Mouse (Mus musculus) heart, adult 2 months (tissue): ENCODE data around the gene Dnah8. TPM values are rescaled to one million over a fixed set of nuclear protein-coding genes. Genes with fewer than 3 reads are reported as not detected.

Experiments used
- DNase-seq, 2 experiments: peaks; one replicate each; pipeline ENCODE4 v3.0.0; 2021
- H3K27ac ChIP-seq: fragments of 200-600 bp; 2 replicates; pipeline ENCODE4 v1.8.1; 2022
- H3K27me3 ChIP-seq: fragments of 200-500 bp; 2 replicates; pipeline ENCODE4 v1.6.1; 2012; ENCODE audit warnings: mild to moderate bottlenecking, low read length, inconsistent platforms, mixed read lengths; ENCODE audit not compliant: control insufficient read depth, insufficient read depth
- H3K36me3 ChIP-seq: fragments of 200-500 bp; 2 replicates; pipeline ENCODE4 v1.6.1; 2012; ENCODE audit warnings: low read length, inconsistent platforms; ENCODE audit not compliant: control insufficient read depth, insufficient read depth
- H3K4me1 ChIP-seq: fragments of 200-500 bp; 2 replicates; pipeline ENCODE4 v1.6.1; 2011; ENCODE audit warnings: low read length; ENCODE audit not compliant: control insufficient read depth, insufficient read depth
- H3K4me3 ChIP-seq: fragments of 200-600 bp; 2 replicates; pipeline ENCODE4 v1.8.1; 2022
- H3K79me2 ChIP-seq: fragments of 200-500 bp; replicated peaks from 2 replicates; pipeline ENCODE4 v1.6.1; 2012; ENCODE audit warnings: mild to moderate bottlenecking, inconsistent platforms, low read length, moderate library complexity, mixed read lengths; ENCODE audit not compliant: control insufficient read depth, insufficient read depth
- H3K9ac ChIP-seq: fragments of 200-500 bp; 2 replicates; pipeline ENCODE4 v1.6.1; 2012; ENCODE audit warnings: low read depth, mild to moderate bottlenecking, control low read depth, inconsistent platforms, low read length, mixed read lengths
- CTCF ChIP-seq: fragments of 200-600 bp; IDR thresholded peaks from 2 replicates; pipeline ENCODE4 v1.8.1; 2022; ENCODE audit warnings: antibody characterized with exemption, mild to moderate bottlenecking, moderate library complexity
- EP300 ChIP-seq: fragments of 200-500 bp; IDR thresholded peaks from 2 replicates; pipeline ENCODE4 v1.6.1; 2011; ENCODE audit warnings: low read depth, low read length, control low read depth; ENCODE audit not compliant: insufficient read depth
- POLR2A ChIP-seq: fragments of 200-500 bp; IDR thresholded peaks from 2 replicates; pipeline ENCODE4 v1.6.1; 2011; ENCODE audit warnings: mild to moderate bottlenecking, low read depth, low read length, control low read depth; ENCODE audit not compliant: insufficient read depth
- WGBS: fragments of 180-500 bp; shearing (Covaris S2); methylation state at CpG from one replicate; pipeline ENCODE4 v1.1.7; 2018; 5-methylcytosine and 5-hydroxymethylcytosine counted together
- intact Hi-C: fragments of 180-260 bp; cut with DNase I; formaldehyde crosslinking; loops from one replicate; pipeline ENCODE4 v1.15.1; 2025
- polyA plus RNA-seq: library from polyadenylated mRNA; depleted of rRNA; stranded (reverse); fragments of >200 nt; gene quantifications from 2 replicates; pipeline ENCODE4 v1.2.3, GENCODE M21; 2012
- total RNA-seq, 2 experiments: library from RNA; stranded (reverse); gene quantifications; 2 replicates each; pipeline ENCODE4 v1.2.3; 2021

Dnah8 gene
- total and polyA plus RNA-seq, 3 experiments: 0.45 to 1.2 (median 0.97) TPM

DNA sequence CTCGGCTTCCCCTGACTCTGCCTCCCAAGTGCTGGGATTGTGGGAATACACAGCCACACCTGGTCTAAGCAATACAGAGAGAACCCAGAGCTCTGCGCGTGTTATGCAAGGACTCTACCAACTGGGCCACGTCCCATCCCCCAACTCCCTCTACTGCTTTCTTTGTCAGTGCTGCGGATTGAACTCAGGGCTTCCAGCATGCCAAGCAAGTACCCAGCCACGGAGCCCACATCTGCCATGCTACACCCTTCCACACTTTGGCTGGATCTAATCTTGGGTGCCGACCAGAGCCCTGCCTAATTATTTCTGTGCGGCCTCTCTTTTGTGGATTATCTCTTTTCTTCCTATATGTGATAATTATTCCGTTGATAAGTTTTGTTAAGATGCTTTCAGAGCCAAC, 215.9 kb downstream of the Dnah8 start:
- 75% methylated on average over 9 of the region's 9 CpGs for WGBS
- TF ChIP-seq POLR2A: no peak
- TF ChIP-seq EP300: no peak
- no peak overlapping the region for H3K9ac ChIP-seq
- no peaks in the 10 kb centered on the region for H3K4me1 ChIP-seq
- H3K36me3 ChIP-seq: no peaks in the 10 kb centered on the region
- DNase-seq: no peak
- no peak overlapping the region for H3K27ac ChIP-seq
- H3K27me3 ChIP-seq: no peaks in the 10 kb centered on the region
- no peaks in the 10 kb centered on the region for H3K79me2 ChIP-seq
- intact Hi-C loops: no loop called here
- no peak overlapping the region for H3K4me3 ChIP-seq

DNA sequence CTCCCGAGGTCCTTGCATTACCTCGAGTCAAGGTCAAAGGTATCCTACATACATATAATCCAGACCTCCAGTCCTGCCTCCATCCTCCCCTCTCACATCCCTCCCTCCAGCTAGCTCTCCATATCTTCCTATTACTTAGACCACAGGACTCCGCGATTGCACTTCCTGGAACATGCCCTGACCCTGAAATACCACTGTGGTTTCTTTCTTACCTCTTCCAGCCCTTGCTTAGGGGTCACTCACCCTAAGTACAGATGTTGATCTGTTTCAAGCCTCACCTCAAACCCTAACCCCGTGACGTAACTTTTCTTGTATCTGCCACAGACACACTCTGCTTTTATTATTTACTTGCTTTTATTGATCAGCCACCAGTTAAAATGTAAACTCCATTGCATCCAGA, 218.2 kb downstream of the Dnah8 start:
- TF ChIP-seq CTCF (no peak), EP300 (no peak), POLR2A (no peak)
- intact Hi-C loops: no loop called here
- Histone ChIP-seq H3K9ac (no peak overlapping the region), H3K27me3 (no peaks in the 10 kb centered on the region), H3K79me2 (no peaks in the 10 kb centered on the region), H3K4me3 (no peak overlapping the region), H3K27ac (no peak overlapping the region), H3K36me3 (no peaks in the 10 kb centered on the region), H3K4me1 (no peaks in the 10 kb centered on the region)
- no peak for DNase-seq
- 56% methylated on average over 6 of the region's 6 CpGs for WGBS

DNA sequence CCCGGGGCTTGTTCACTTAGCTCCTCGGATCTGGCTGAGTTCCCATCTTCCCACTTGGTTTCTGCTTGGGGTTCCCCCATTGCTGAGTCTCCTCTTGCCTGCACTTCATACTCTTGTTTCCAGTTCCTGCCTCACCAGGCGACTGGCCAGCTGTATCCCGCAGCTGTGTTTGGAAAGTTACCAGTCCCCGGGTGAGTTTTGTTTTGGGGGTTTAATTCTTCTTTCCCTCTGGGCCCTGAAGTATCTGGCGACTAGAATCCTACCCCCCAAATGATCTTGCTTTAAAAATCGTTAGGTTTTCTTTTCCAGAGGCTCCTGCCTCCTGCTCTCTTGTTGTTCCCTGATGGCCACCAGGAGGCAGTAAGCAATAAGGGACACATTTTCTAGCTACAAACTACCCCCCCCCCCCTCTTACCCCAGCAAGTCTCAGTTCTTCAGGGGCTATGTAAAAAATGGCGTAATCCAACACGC, 220.2 kb downstream of the Dnah8 start:
- no peak for DNase-seq
- TF ChIP-seq CTCF: peak; percentile 59
- no peak for TF ChIP-seq POLR2A
- Histone ChIP-seq H3K27ac (no peak overlapping the region), H3K27me3 (no peaks in the 10 kb centered on the region), H3K4me3 (no peak overlapping the region), H3K4me1 (no peaks in the 10 kb centered on the region), H3K79me2 (no peaks in the 10 kb centered on the region), H3K9ac (no peak overlapping the region), H3K36me3 (no peaks in the 10 kb centered on the region)
- intact Hi-C loops: loop anchor here (1.0 kb wide), 1 partner anchor 106 kb away; no protein-coding TSS in a partner anchor
- 28% methylated on average over 9 of the region's 9 CpGs for WGBS

DNA sequence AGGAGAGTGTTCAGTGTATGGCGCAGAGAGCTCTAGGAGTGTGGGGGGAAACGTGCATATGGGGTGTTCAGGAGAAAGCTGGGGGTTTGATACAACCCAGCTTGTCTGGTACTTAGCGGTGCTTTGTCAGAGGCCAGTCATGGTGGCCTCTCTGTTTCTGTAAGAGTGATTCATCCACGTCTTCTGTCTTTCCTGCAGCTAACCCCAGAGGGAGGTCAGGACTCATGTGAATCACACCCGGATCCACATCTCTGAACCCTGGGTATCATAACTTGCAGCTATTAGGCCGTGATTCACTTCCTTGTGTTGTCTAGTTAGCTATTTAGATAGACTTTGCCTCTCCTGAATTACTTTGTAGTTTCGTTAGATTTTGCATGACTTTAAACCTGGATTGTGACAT, 223.3 kb downstream of the Dnah8 start:
- Histone ChIP-seq H3K79me2 (no peaks in the 10 kb centered on the region), H3K4me1 (no peaks in the 10 kb centered on the region), H3K27ac (no peak overlapping the region), H3K9ac (no peak overlapping the region), H3K36me3 (no peaks in the 10 kb centered on the region), H3K4me3 (no peak overlapping the region), H3K27me3 (no peaks in the 10 kb centered on the region)
- TF ChIP-seq POLR2A: no peak
- no peak for TF ChIP-seq EP300
- TF ChIP-seq CTCF: no peak
- DNase-seq: no peak
- intact Hi-C loops: loop anchor here (5.0 kb wide), 1 partner anchor 395 kb away; no protein-coding TSS in a partner anchor
- 72% methylated on average over 7 of the region's 7 CpGs for WGBS

DNA sequence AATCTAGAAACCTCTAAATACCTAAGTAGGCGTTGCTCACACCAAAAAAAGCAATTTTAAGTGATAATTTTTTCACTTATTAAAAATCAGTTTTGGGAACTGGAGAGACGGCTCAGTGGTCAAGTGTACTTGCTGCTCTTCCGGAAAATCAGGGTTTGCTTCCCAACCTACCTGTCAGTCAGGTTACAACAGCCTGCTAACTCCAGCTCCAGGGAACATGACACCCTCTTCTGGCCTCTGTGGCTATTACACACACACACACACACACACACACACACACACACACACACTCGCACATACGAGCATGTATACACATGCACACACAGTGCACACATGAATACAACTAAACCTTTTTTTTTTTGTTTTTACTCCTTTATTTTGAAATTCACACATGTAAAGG, 223.9 kb downstream of the Dnah8 start:
- H3K79me2 ChIP-seq: no peaks in the 10 kb centered on the region
- TF ChIP-seq CTCF (no peak), EP300 (no peak), POLR2A (no peak)
- H3K27me3 ChIP-seq: no peaks in the 10 kb centered on the region
- H3K9ac ChIP-seq: no peak overlapping the region
- no peak overlapping the region for H3K4me3 ChIP-seq
- 91% methylated on average over 5 of the region's 5 CpGs for WGBS
- no peaks in the 10 kb centered on the region for H3K36me3 ChIP-seq
- intact Hi-C loops: loop anchor here (5.0 kb wide), 1 partner anchor 396 kb away; no protein-coding TSS in a partner anchor
- no peak for DNase-seq
- no peaks in the 10 kb centered on the region for H3K4me1 ChIP-seq
- no peak overlapping the region for H3K27ac ChIP-seq

DNA sequence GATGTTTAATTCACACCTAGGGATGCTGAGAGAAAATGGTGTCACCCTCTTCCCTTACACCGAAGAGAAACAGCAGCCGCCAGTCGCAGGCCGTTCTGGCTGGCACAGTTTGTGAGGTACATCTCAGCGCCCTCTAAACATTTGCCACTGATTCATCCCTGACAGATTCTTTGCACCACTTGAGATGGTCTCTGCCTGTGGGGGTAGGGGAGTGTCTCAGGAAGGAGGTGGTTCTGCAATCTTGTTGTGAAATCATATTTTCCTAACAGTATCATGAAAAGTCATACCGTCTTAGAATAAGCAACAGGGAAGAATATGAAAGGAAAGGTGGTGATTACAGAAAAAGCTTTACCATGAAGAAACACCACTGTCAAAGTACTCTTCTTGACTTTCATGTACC, 224.7 kb downstream of the Dnah8 start:
- Histone ChIP-seq H3K9ac (no peak overlapping the region), H3K36me3 (no peaks in the 10 kb centered on the region), H3K79me2 (no peaks in the 10 kb centered on the region), H3K27ac (no peak overlapping the region), H3K4me1 (no peaks in the 10 kb centered on the region), H3K27me3 (no peaks in the 10 kb centered on the region), H3K4me3 (no peak overlapping the region)
- WGBS: 74% methylated on average over 6 of the region's 6 CpGs
- intact Hi-C loops: loop anchor here (5.0 kb wide), 1 partner anchor 397 kb away; no protein-coding TSS in a partner anchor
- DNase-seq: no peak
- no peak for TF ChIP-seq EP300
- TF ChIP-seq POLR2A: no peak
- no peak for TF ChIP-seq CTCF
